Mouse (Mus musculus): ENCODE results near the gene Gm11060.
A peak's percentile ranks its signal among the peaks of the same experiment; 100 is the strongest.

The Gm11060 gene

GRCm38 (mm10) chr2:105122216-105122615, 30.4 kb downstream of the Gm11060 start:
- no peak for DNase-seq (ENCODE audit: low read depth)

- no peak for DNase-seq (ENCODE audit: low read depth)
These were observed 31.1 kb downstream of the Gm11060 start for GRCm38 (mm10) chr2:105122886-105123285.

GRCm38 (mm10) chr2:105123431-105123830, 31.6 kb downstream of the Gm11060 start:
- DNase-seq (ENCODE audit: low read depth): no peak

- DNase-seq (ENCODE audit: low read depth): no peak
These were observed 32.1 kb downstream of the Gm11060 start for GRCm38 (mm10) chr2:105123881-105124280.

GRCm38 (mm10) chr2:105124391-105124790, 32.6 kb downstream of the Gm11060 start:
- no peak for DNase-seq (ENCODE audit: low read depth)

GRCm38 (mm10) chr2:105125205-105125604, 33.4 kb downstream of the Gm11060 start:
- DNase-seq (ENCODE audit: low read depth): no peak

GRCm38 (mm10) chr2:105125641-105126040, 33.8 kb downstream of the Gm11060 start:
- DNase-seq (ENCODE audit: low read depth): no peak

GRCm38 (mm10) chr2:105126279-105126678, 34.5 kb downstream of the Gm11060 start, which contains the start of gene Wt1:
Gene Wt1, plus strand, starts transcription at chr2:105126529.
- no peak for DNase-seq (ENCODE audit: low read depth)

- no peak for DNase-seq (ENCODE audit: low read depth)
These were observed 35.1 kb downstream of the Gm11060 start for GRCm38 (mm10) chr2:105126691-105127530.

- DNase-seq (ENCODE audit: low read depth): peak; percentile 7
These were observed 36.0 kb downstream of the Gm11060 start for GRCm38 (mm10) chr2:105127531-105128480.

- no peak for DNase-seq (ENCODE audit: low read depth)
These were observed 36.7 kb downstream of the Gm11060 start for GRCm38 (mm10) chr2:105128564-105128963.

GRCm38 (mm10) chr2:105130351-105131060, 38.7 kb downstream of the Gm11060 start:
- DNase-seq (ENCODE audit: low read depth): peak; percentile 5

- no peak for DNase-seq (ENCODE audit: low read depth)
These were observed 39.4 kb downstream of the Gm11060 start for GRCm38 (mm10) chr2:105131061-105131810.

GRCm38 (mm10) chr2:105131811-105132100, 39.9 kb downstream of the Gm11060 start:
- DNase-seq (ENCODE audit: low read depth): no peak

- DNase-seq (ENCODE audit: low read depth): no peak
These were observed 40.5 kb downstream of the Gm11060 start for GRCm38 (mm10) chr2:105132300-105132699.

GRCm38 (mm10) chr2:105132933-105133795, 41.3 kb downstream of the Gm11060 start:
- no peak for DNase-seq (ENCODE audit: low read depth)

GRCm38 (mm10) chr2:105134296-105134695, 42.5 kb downstream of the Gm11060 start:
- DNase-seq (ENCODE audit: low read depth): no peak

GRCm38 (mm10) chr2:105139471-105139870, 47.7 kb downstream of the Gm11060 start:
- no peak for DNase-seq (ENCODE audit: low read depth)

- no peak for DNase-seq (ENCODE audit: low read depth)
These were observed 49.6 kb downstream of the Gm11060 start for GRCm38 (mm10) chr2:105141371-105141770.
